Mouse (Mus musculus) liver, adult 2 months (tissue): ENCODE data around the gene Masp2. TPM values are rescaled to one million over a fixed set of nuclear protein-coding genes. Genes with fewer than 3 reads are reported as not detected.

ENCODE experiments used
- DNase-seq: peaks from one replicate; pipeline ENCODE4 v3.0.0-alpha.2; 2011; ENCODE audit warnings: low read depth, low spot score; ENCODE audit errors: extremely low read depth
- H3K27ac ChIP-seq: fragments of 200-500 bp; replicated peaks from 2 replicates; pipeline ENCODE4 v1.5.1; 2012; ENCODE audit warnings: low read depth, mild to moderate bottlenecking, control low read depth, inconsistent platforms, low read length; ENCODE audit not compliant: insufficient read depth
- H3K27me3 ChIP-seq: fragments of 200-500 bp; 2 replicates; pipeline ENCODE4 v1.6.1; 2012; ENCODE audit warnings: mild to moderate bottlenecking, moderate library complexity, low read length, inconsistent platforms; ENCODE audit not compliant: control insufficient read depth, insufficient read depth
- H3K36me3 ChIP-seq: fragments of 200-500 bp; 2 replicates; pipeline ENCODE4 v1.6.1; 2012; ENCODE audit warnings: low read length, inconsistent platforms; ENCODE audit not compliant: control insufficient read depth, insufficient read depth
- H3K4me1 ChIP-seq: fragments of 200-500 bp; 2 replicates; pipeline ENCODE4 v1.6.1; 2011; ENCODE audit warnings: low read length; ENCODE audit not compliant: control insufficient read depth, insufficient read depth
- H3K4me3 ChIP-seq: fragments of 200-500 bp; 2 replicates; pipeline ENCODE4 v1.5.1; 2011; ENCODE audit warnings: low read depth, mild to moderate bottlenecking, control low read depth, low read length, moderate library complexity; ENCODE audit not compliant: insufficient read depth
- H3K79me2 ChIP-seq: fragments of 200-500 bp; 2 replicates; pipeline ENCODE4 v1.6.1; 2012; ENCODE audit warnings: inconsistent platforms, mild to moderate bottlenecking, low read length, moderate library complexity; ENCODE audit not compliant: control insufficient read depth, insufficient read depth
- H3K9ac ChIP-seq: fragments of 200-500 bp; 2 replicates; pipeline ENCODE4 v1.6.1; 2012; ENCODE audit warnings: low read depth, mild to moderate bottlenecking, control low read depth, inconsistent platforms, low read length
- CTCF ChIP-seq: fragments of 200-500 bp; IDR thresholded peaks from 2 replicates; pipeline ENCODE4 v1.5.1; 2011; ENCODE audit warnings: low read depth, low read length, control low read depth
- POLR2A ChIP-seq: fragments of 200-500 bp; IDR thresholded peaks from 2 replicates; pipeline ENCODE4 v1.6.1; 2011; ENCODE audit warnings: low read length, control low read depth; ENCODE audit not compliant: insufficient read depth; ENCODE audit errors: extremely low read depth
- WGBS: fragments of 180-500 bp; shearing (Covaris S2); methylation state at CpG from one replicate; pipeline ENCODE4 v1.1.7; 2018; 5-methylcytosine and 5-hydroxymethylcytosine counted together
- polyA plus RNA-seq: library from polyadenylated mRNA; depleted of rRNA; stranded (reverse); fragments of >200 nt; gene quantifications from 2 replicates; pipeline ENCODE4 v1.2.3, GENCODE M21; 2012
- total RNA-seq: library from RNA; depleted of rRNA; stranded (reverse); fragments of >200 nt; gene quantifications from 2 replicates; pipeline ENCODE4 v1.2.3, GENCODE M21; 2014

The Masp2 gene
- total and polyA plus RNA-seq, 2 experiments, result 191 to 829 TPM

GRCm38 (mm10) chr4:148610631-148611364, 8.4 kb downstream of the Masp2 start:
- DNase-seq, result no peak
- no peak overlapping the region for H3K9ac ChIP-seq
- H3K79me2 ChIP-seq, result no peaks in the 10 kb centered on the region
- H3K27ac ChIP-seq, result no peak overlapping the region; the same call in 1 of the 2 replicates
- H3K4me1 ChIP-seq, result peaks cover 10% of the 10 kb centered on the region
- H3K27me3 ChIP-seq, result no peaks in the 10 kb centered on the region
- no peak for TF ChIP-seq POLR2A
- no peak for TF ChIP-seq CTCF
- H3K36me3 ChIP-seq, result peaks cover 64% of the 10 kb centered on the region
- 58% methylated on average over 5 of the region's 5 CpGs for WGBS
- no peak overlapping the region for H3K4me3 ChIP-seq

- DNase-seq, result no peak
- Histone ChIP-seq H3K9ac (no peak overlapping the region), H3K4me3 (no peak overlapping the region), H3K79me2 (no peaks in the 10 kb centered on the region), H3K4me1 (peaks cover 9% of the 10 kb centered on the region), H3K27me3 (no peaks in the 10 kb centered on the region), H3K27ac (no peak overlapping the region), H3K36me3 (peaks cover 70% of the 10 kb centered on the region)
- WGBS, result 50% methylated on average over 4 of the region's 4 CpGs
- TF ChIP-seq POLR2A (no peak), CTCF (no peak)
Measured at GRCm38 (mm10) chr4:148612557-148612956, 10.2 kb downstream of the Masp2 start.

- peaks cover 68% of the 10 kb centered on the region for H3K36me3 ChIP-seq
- TF ChIP-seq CTCF, result no peak
- TF ChIP-seq POLR2A, result no peak
- WGBS, result 79% methylated on average over 9 of the region's 9 CpGs
- no peak for DNase-seq
- peaks cover 5% of the 10 kb centered on the region for H3K4me1 ChIP-seq
- no peaks in the 10 kb centered on the region for H3K27me3 ChIP-seq
- H3K9ac ChIP-seq, result no peak overlapping the region
- H3K79me2 ChIP-seq, result no peaks in the 10 kb centered on the region
- no peak overlapping the region for H3K4me3 ChIP-seq
- H3K27ac ChIP-seq, result no peak overlapping the region
Measured at GRCm38 (mm10) chr4:148613738-148614137, 11.4 kb downstream of the Masp2 start.

GRCm38 (mm10) chr4:148619805-148620204, 17.5 kb downstream of the Masp2 start:
- no peak for DNase-seq
- no peaks in the 10 kb centered on the region for H3K27me3 ChIP-seq
- peaks cover 16% of the 10 kb centered on the region; the same call in 1 of the 2 replicates for H3K79me2 ChIP-seq
- no peak overlapping the region for H3K4me3 ChIP-seq
- no peak overlapping the region for H3K9ac ChIP-seq
- H3K36me3 ChIP-seq, result peaks cover 69% of the 10 kb centered on the region
- WGBS, result 28% methylated on average over 1 of the region's 1 CpGs
- no peak for TF ChIP-seq POLR2A
- TF ChIP-seq CTCF, result no peak
- H3K4me1 ChIP-seq, result peaks cover 36% of the 10 kb centered on the region
- peak overlapping the region; percentile 10 for H3K27ac ChIP-seq

GRCm38 (mm10) chr4:148620718-148621117, 18.4 kb downstream of the Masp2 start:
- H3K9ac ChIP-seq, result no peak overlapping the region
- no peaks in the 10 kb centered on the region for H3K27me3 ChIP-seq
- 23% methylated on average over 1 of the region's 1 CpGs for WGBS
- TF ChIP-seq CTCF, result no peak
- TF ChIP-seq POLR2A, result no peak
- peaks cover 21% of the 10 kb centered on the region; the same call in 1 of the 2 replicates for H3K79me2 ChIP-seq
- H3K36me3 ChIP-seq, result peaks cover 64% of the 10 kb centered on the region
- peak overlapping the region; percentile 63; the same call in 1 of the 2 replicates for H3K27ac ChIP-seq
- H3K4me3 ChIP-seq, result no peak overlapping the region
- H3K4me1 ChIP-seq, result peaks cover 38% of the 10 kb centered on the region
- peak; percentile 91 for DNase-seq

GRCm38 (mm10) chr4:148622485-148622884, 20.1 kb downstream of the Masp2 start:
- peaks cover 54% of the 10 kb centered on the region for H3K36me3 ChIP-seq
- WGBS, result 56% methylated on average over 4 of the region's 4 CpGs

More at GRCm38 (mm10) chr4:148622485-148622884, 20.1 kb downstream of the Masp2 start:
- Histone ChIP-seq H3K27ac (peak overlapping the region; percentile 17; the same call in 1 of the 2 replicates), H3K27me3 (no peaks in the 10 kb centered on the region), H3K4me3 (no peak overlapping the region), H3K4me1 (peaks cover 40% of the 10 kb centered on the region), H3K79me2 (peaks cover 30% of the 10 kb centered on the region; the same call in 1 of the 2 replicates), H3K9ac (no peak overlapping the region)
- DNase-seq, result peak; percentile 54
- no peak for TF ChIP-seq CTCF
- TF ChIP-seq POLR2A, result no peak
